Mouse (Mus musculus) layer of hippocampus, adult 6 months (tissue): ENCODE results near the gene Olfr803. TPM values are rescaled to one million over a fixed set of nuclear protein-coding genes. Genes with fewer than 3 reads are reported as not detected.

Experiments
- long read RNA-seq, 2 experiments: library from polyadenylated mRNA; unstranded; transcript quantifications; one replicate each; pipeline ENCODE4 v2.0.0; 2019 to 2020
- microRNA-seq: library from miRNA; unstranded; fragments of <30 nt; microRNA quantifications from one replicate; pipeline ENCODE4 v1.2.0, GENCODE M21; 2020
- polyA plus RNA-seq: library from polyadenylated mRNA; unstranded; fragments of <200 nt; fragmentation: Nextera tagmentation; gene quantifications from 2 replicates; pipeline ENCODE4 v1.2.3, GENCODE M21; 2021

Olfr803 gene
- polyA plus RNA-seq: not detected in 2 replicates
- long read RNA-seq, experiment 1: 0 reads
- long read RNA-seq, experiment 2: 0 reads

GRCm38 (mm10) chr10:129694186-129694585, at the start of gene Olfr803:
Gene Olfr803 (minus strand): TSS chr10:129694286.

GRCm38 (mm10) chr10:129741821-129742220, 47.7 kb upstream of the Olfr803 start, which contains the start of gene Olfr806:
Gene Olfr806 (minus strand): TSS chr10:129741921.

GRCm38 (mm10) chr10:129729275-129729674, 35.2 kb upstream of the Olfr803 start, which contains the start of gene Olfr805:
Gene Olfr805 (minus strand): TSS chr10:129729375.

GRCm38 (mm10) chr10:129702910-129703309, 8.8 kb upstream of the Olfr803 start, which contains the start of gene Olfr804:
Gene Olfr804 (plus strand): TSS chr10:129703210.

GRCm38 (mm10) chr10:129688069-129688468, 6.0 kb downstream of the Olfr803 start, which contains the start of gene Olfr802:
Gene Olfr802 (minus strand): TSS chr10:129688169.

GRCm38 (mm10) chr10:129673765-129674164, 20.3 kb downstream of the Olfr803 start, which contains the start of gene Olfr801:
Gene Olfr801 (minus strand): TSS chr10:129673865.

GRCm38 (mm10) chr10:129657394-129657793, 36.7 kb downstream of the Olfr803 start, which contains the start of gene Olfr800:
Gene Olfr800 (plus strand): TSS chr10:129657694.

Small RNA genes lying within 50 kb of the gene (microRNA-seq; reads per million reads assigned to microRNA genes)
- not detected for gene Gm24485

Other genes with a start within 250 kb of the Olfr803 start
- not detected in 2 replicates for gene Olfr787, start 232.4 kb downstream of the Olfr803 start, polyA plus RNA-seq
- not detected in 2 replicates for gene Olfr788, start 223.3 kb downstream of the Olfr803 start, polyA plus RNA-seq
- gene Olfr789, start 209.5 kb downstream of the Olfr803 start, polyA plus RNA-seq: not detected in 2 replicates
- not detected in 2 replicates for gene Olfr790, start 195.8 kb downstream of the Olfr803 start, polyA plus RNA-seq
- gene Olfr791, start 172.5 kb downstream of the Olfr803 start, polyA plus RNA-seq: not detected in 2 replicates
- gene Olfr792, start 155.1 kb downstream of the Olfr803 start, polyA plus RNA-seq: not detected in 2 replicates
- gene Olfr794, start 126.6 kb downstream of the Olfr803 start, polyA plus RNA-seq: not detected in 2 replicates
- gene Olfr796, start 81.7 kb downstream of the Olfr803 start, polyA plus RNA-seq: not detected in 2 replicates
- gene Olfr798, start 66.4 kb downstream of the Olfr803 start, polyA plus RNA-seq: not detected in 2 replicates
- not detected in 2 replicates for gene Olfr799, start 56.8 kb downstream of the Olfr803 start, polyA plus RNA-seq
- gene Olfr800, start 36.6 kb downstream of the Olfr803 start, polyA plus RNA-seq: not detected in 2 replicates
- gene Olfr801, start 20.4 kb downstream of the Olfr803 start, polyA plus RNA-seq: not detected in 2 replicates
- gene Olfr802, start 6.1 kb downstream of the Olfr803 start, polyA plus RNA-seq: 0.03 TPM in 1 of 2 replicates, not detected in the other
- gene Olfr804, start 8.9 kb upstream of the Olfr803 start, polyA plus RNA-seq: not detected in 2 replicates
- not detected in 2 replicates for gene Olfr805, start 35.1 kb upstream of the Olfr803 start, polyA plus RNA-seq
- not detected in 2 replicates for gene Olfr806, start 47.6 kb upstream of the Olfr803 start, polyA plus RNA-seq
- not detected in 2 replicates for gene Olfr807, start 63.5 kb upstream of the Olfr803 start, polyA plus RNA-seq
- gene Olfr808, start 71.2 kb upstream of the Olfr803 start, polyA plus RNA-seq: not detected in 2 replicates
- gene Olfr809, start 80.4 kb upstream of the Olfr803 start, polyA plus RNA-seq: not detected in 2 replicates
- not detected in 2 replicates for gene Olfr810, start 100.6 kb upstream of the Olfr803 start, polyA plus RNA-seq
- not detected in 2 replicates for gene Olfr811, start 110.1 kb upstream of the Olfr803 start, polyA plus RNA-seq
- gene Olfr812, start 151.8 kb upstream of the Olfr803 start, polyA plus RNA-seq: not detected in 2 replicates
- not detected in 2 replicates for gene Olfr813, start 161.1 kb upstream of the Olfr803 start, polyA plus RNA-seq
- not detected in 2 replicates for gene Olfr814, start 185.6 kb upstream of the Olfr803 start, polyA plus RNA-seq
- gene Olfr815, start 211.6 kb upstream of the Olfr803 start, polyA plus RNA-seq: not detected in 2 replicates
- gene Olfr816, start 221.3 kb upstream of the Olfr803 start, polyA plus RNA-seq: not detected in 2 replicates